Mouse (Mus musculus) lung, embryonic 16.5 days (tissue): ENCODE data around the gene Krtap19-1. TPM values are rescaled to one million over a fixed set of nuclear protein-coding genes. Genes with fewer than 3 reads are reported as not detected.

Experiments used
- ATAC-seq: fragments of 200-750 bp; cut with Nextera tagmentation; 2 replicates; pipeline ENCODE4 v1.8.0; 2017; ENCODE audit warnings: low read depth, mild to moderate bottlenecking, moderate library complexity
- H3K27ac ChIP-seq: fragments of 300-500 bp; sonication (generic); 2 replicates; pipeline ENCODE4 v1.5.1; 2014; ENCODE audit warnings: mild to moderate bottlenecking, control low read depth, low read length
- H3K27me3 ChIP-seq: fragments of 300-500 bp; sonication (generic); 2 replicates; pipeline ENCODE4 v1.6.1; 2014; ENCODE audit warnings: low read depth, low read length, mixed read lengths; ENCODE audit not compliant: control insufficient read depth, insufficient read depth
- H3K36me3 ChIP-seq: fragments of 300-500 bp; sonication (generic); 2 replicates; pipeline ENCODE4 v1.6.1; 2014; ENCODE audit warnings: low read length; ENCODE audit not compliant: control insufficient read depth, insufficient read depth
- H3K4me1 ChIP-seq: fragments of 300-500 bp; sonication (generic); replicated peaks from 2 replicates; pipeline ENCODE4 v1.6.1; 2014; ENCODE audit warnings: low read length, mixed read lengths; ENCODE audit not compliant: control insufficient read depth, insufficient read depth
- H3K4me2 ChIP-seq: fragments of 300-500 bp; sonication (generic); 2 replicates; pipeline ENCODE4 v1.6.1; 2014; ENCODE audit warnings: low read depth, low read length, control low read depth
- H3K4me3 ChIP-seq: fragments of 300-500 bp; sonication (generic); 2 replicates; pipeline ENCODE4 v1.5.1; 2014; ENCODE audit warnings: mild to moderate bottlenecking, low read length, control low read depth
- H3K9ac ChIP-seq: fragments of 300-500 bp; sonication (generic); 2 replicates; pipeline ENCODE4 v1.6.1; 2014; ENCODE audit warnings: low read length, control low read depth
- H3K9me3 ChIP-seq: fragments of 300-500 bp; sonication (generic); 2 replicates; pipeline ENCODE4 v1.6.1; 2016; ENCODE audit warnings: low read length; ENCODE audit not compliant: control insufficient read depth
- WGBS: fragments of 180-500 bp; shearing (Covaris S2); extraction: QIAGEN DNeasy Blood & Tissue Kit; methylation state at CpG from one replicate; pipeline ENCODE4 v1.1.7; 2014; 5-methylcytosine and 5-hydroxymethylcytosine counted together
- polyA plus RNA-seq: library from polyadenylated mRNA; unstranded; fragments of >200 nt; fragmentation: Nextera tagmentation; extraction: Ambion mirVana; gene quantifications from 2 replicates; pipeline ENCODE4 v1.2.1, GENCODE M21; 2015

Krtap19-1 gene
- not detected in 2 replicates for polyA plus RNA-seq

GRCm38 (mm10) chr16:88869311-88869710 lies at the start of gene Krtap19-1:
TSS of gene Krtap19-1 (minus strand) at chr16:88869411.
- 70% methylated on average over 6 of the region's 6 CpGs for WGBS
- Histone ChIP-seq H3K9me3 (no peaks in the 10 kb centered on the region), H3K4me3 (no peak within 1 kb of the TSS), H3K36me3 (no peaks in the 10 kb centered on the region), H3K4me2 (no peak within 1 kb of the TSS), H3K4me1 (no peaks in the 10 kb centered on the region), H3K27ac (no peak within 1 kb of the TSS), H3K9ac (no peak within 1 kb of the TSS), H3K27me3 (no peaks in the 10 kb centered on the region)
- ATAC-seq: no peak

GRCm38 (mm10) chr16:88896357-88896756 lies 27.1 kb upstream of the Krtap19-1 start, which contains the start of gene Krtap19-5:
TSS of gene Krtap19-5 (minus strand) at chr16:88896457.
- Histone ChIP-seq H3K9me3 (no peaks in the 10 kb centered on the region), H3K4me3 (no peak within 1 kb of the TSS), H3K4me1 (no peaks in the 10 kb centered on the region), H3K27me3 (no peaks in the 10 kb centered on the region), H3K4me2 (no peak within 1 kb of the TSS), H3K27ac (no peak within 1 kb of the TSS), H3K9ac (no peak within 1 kb of the TSS), H3K36me3 (no peaks in the 10 kb centered on the region)
- ATAC-seq: no peak
- WGBS: 83% methylated on average over 6 of the region's 6 CpGs

- Histone ChIP-seq H3K9ac (no peak overlapping the region), H3K9me3 (no peaks in the 10 kb centered on the region), H3K27me3 (no peaks in the 10 kb centered on the region), H3K4me1 (no peaks in the 10 kb centered on the region), H3K36me3 (no peaks in the 10 kb centered on the region), H3K4me2 (no peak overlapping the region), H3K4me3 (no peak overlapping the region), H3K27ac (no peak overlapping the region)
- ATAC-seq: no peak
- WGBS: 71% methylated on average over 6 of the region's 6 CpGs
These were observed 17.7 kb upstream of the Krtap19-1 start for GRCm38 (mm10) chr16:88886870-88887269.

GRCm38 (mm10) chr16:88884989-88885388 lies 15.8 kb upstream of the Krtap19-1 start, which contains the start of gene Krtap19-4:
TSS of gene Krtap19-4 (minus strand) at chr16:88885089.
- H3K27ac ChIP-seq: no peak within 1 kb of the TSS
- no peaks in the 10 kb centered on the region for H3K9me3 ChIP-seq
- no peak within 1 kb of the TSS for H3K4me3 ChIP-seq
- no peaks in the 10 kb centered on the region for H3K36me3 ChIP-seq
- no peak within 1 kb of the TSS for H3K9ac ChIP-seq
- no peak for ATAC-seq
- no peaks in the 10 kb centered on the region for H3K4me1 ChIP-seq
- no peaks in the 10 kb centered on the region for H3K27me3 ChIP-seq
- no peak within 1 kb of the TSS for H3K4me2 ChIP-seq
- 84% methylated on average over 5 of the region's 5 CpGs for WGBS

GRCm38 (mm10) chr16:88877938-88878337 lies 8.7 kb upstream of the Krtap19-1 start, which contains the start of gene Krtap19-3:
TSS of gene Krtap19-3 (minus strand) at chr16:88878038.
- no peak within 1 kb of the TSS for H3K4me2 ChIP-seq
- no peaks in the 10 kb centered on the region for H3K4me1 ChIP-seq
- no peaks in the 10 kb centered on the region for H3K36me3 ChIP-seq
- WGBS: 72% methylated on average over 2 of the region's 2 CpGs
- H3K4me3 ChIP-seq: no peak within 1 kb of the TSS
- no peaks in the 10 kb centered on the region for H3K27me3 ChIP-seq
- H3K9me3 ChIP-seq: no peaks in the 10 kb centered on the region
- no peak within 1 kb of the TSS for H3K27ac ChIP-seq
- no peak within 1 kb of the TSS for H3K9ac ChIP-seq
- no peak for ATAC-seq

- H3K36me3 ChIP-seq: no peaks in the 10 kb centered on the region
- ATAC-seq: no peak
- WGBS: 90% methylated on average over 3 of the region's 3 CpGs
These were observed 5.0 kb upstream of the Krtap19-1 start, which contains the start of gene Krtap19-2 for GRCm38 (mm10) chr16:88874169-88874568. TSS of gene Krtap19-2 (minus strand) at chr16:88874269.

GRCm38 (mm10) chr16:88864887-88865407 lies 4.3 kb downstream of the Krtap19-1 start:
- Histone ChIP-seq H3K4me3 (no peak overlapping the region), H3K9ac (no peak overlapping the region), H3K36me3 (no peaks in the 10 kb centered on the region), H3K27ac (no peak overlapping the region), H3K9me3 (no peaks in the 10 kb centered on the region), H3K27me3 (no peaks in the 10 kb centered on the region), H3K4me1 (no peaks in the 10 kb centered on the region), H3K4me2 (no peak overlapping the region)
- WGBS: 82% methylated on average over 4 of the region's 4 CpGs
- ATAC-seq: no peak

More at GRCm38 (mm10) chr16:88874169-88874568, 5.0 kb upstream of the Krtap19-1 start, which contains the start of gene Krtap19-2:
- H3K9me3 ChIP-seq: no peaks in the 10 kb centered on the region
- H3K4me2 ChIP-seq: no peak within 1 kb of the TSS
- no peaks in the 10 kb centered on the region for H3K27me3 ChIP-seq
- no peak within 1 kb of the TSS for H3K4me3 ChIP-seq
- H3K4me1 ChIP-seq: no peaks in the 10 kb centered on the region
- H3K27ac ChIP-seq: no peak within 1 kb of the TSS
- no peak within 1 kb of the TSS for H3K9ac ChIP-seq

GRCm38 (mm10) chr16:88851450-88851849 lies 17.8 kb downstream of the Krtap19-1 start:
- H3K4me2 ChIP-seq: no peak overlapping the region
- no peak overlapping the region for H3K27ac ChIP-seq
- no peaks in the 10 kb centered on the region for H3K36me3 ChIP-seq
- H3K9me3 ChIP-seq: no peaks in the 10 kb centered on the region
- no peaks in the 10 kb centered on the region for H3K27me3 ChIP-seq
- no peaks in the 10 kb centered on the region for H3K4me1 ChIP-seq
- 16% methylated on average over 5 of the region's 5 CpGs for WGBS
- no peak overlapping the region for H3K9ac ChIP-seq
- ATAC-seq: no peak
- no peak overlapping the region for H3K4me3 ChIP-seq

- 79% methylated on average over 4 of the region's 4 CpGs for WGBS
- H3K36me3 ChIP-seq: no peaks in the 10 kb centered on the region
- no peaks in the 10 kb centered on the region for H3K9me3 ChIP-seq
- H3K4me3 ChIP-seq: no peak overlapping the region
- H3K27me3 ChIP-seq: no peaks in the 10 kb centered on the region
- H3K4me1 ChIP-seq: no peaks in the 10 kb centered on the region
- no peak for ATAC-seq
- no peak overlapping the region for H3K9ac ChIP-seq
- H3K4me2 ChIP-seq: no peak overlapping the region
- H3K27ac ChIP-seq: no peak overlapping the region
These were observed 20.7 kb downstream of the Krtap19-1 start for GRCm38 (mm10) chr16:88848558-88848957.
